Mouse (Mus musculus): Measurements from ENCODE around the gene Ina. TPM values are rescaled to one million over a fixed set of nuclear protein-coding genes. Genes with fewer than 3 reads are reported as not detected.
"Not testable (repeated sequence)": the region's sequence is repeated elsewhere in the genome, so short reads cannot be mapped to it uniquely, and the experiment has no call there.

The Ina gene
- polyA plus RNA-seq, 1 experiment from 2014 or later, result 0.43 TPM

DNA sequence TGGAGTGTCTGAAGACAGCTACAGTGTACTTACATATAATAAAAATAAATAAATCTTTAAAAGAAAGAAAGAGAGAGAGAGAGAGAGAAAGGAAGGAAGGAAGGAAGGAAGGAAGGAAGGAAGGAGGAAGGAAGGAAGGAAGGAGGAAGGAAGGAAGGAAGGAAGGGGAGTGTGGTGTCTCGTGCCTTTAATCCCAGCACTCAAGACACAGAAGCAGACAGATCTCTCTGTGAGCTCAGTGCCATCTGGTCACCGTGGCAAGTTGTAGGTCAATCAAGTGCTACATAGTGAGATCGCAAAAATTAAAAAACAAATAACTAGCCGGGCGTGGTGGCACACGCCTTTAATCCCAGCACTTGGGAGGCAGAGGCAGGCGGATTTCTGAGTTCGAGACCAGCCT, 23.9 kb upstream of the Ina start:
- ATAC-seq (replicated peaks; ENCODE audit: insufficient number of reproducible peaks, low FRiP score, low TSS enrichment); H3K9ac ChIP-seq (ENCODE audit: low read depth, low read length); H3K36me3 ChIP-seq (ENCODE audit: control insufficient read depth, insufficient read depth, low read length); H3K9me3 ChIP-seq (replicated peaks; ENCODE audit: control insufficient read depth, low read length); H3K4me2 ChIP-seq; H3K27ac ChIP-seq (ENCODE audit: low read depth, low read length); H3K4me1 ChIP-seq (ENCODE audit: control insufficient read depth, insufficient read depth, low read length); H3K27me3 ChIP-seq (ENCODE audit: control insufficient read depth, insufficient read depth, low read length); H3K4me3 ChIP-seq (ENCODE audit: low read depth, low read length): not testable (repeated sequence)
- WGBS (ENCODE audit: insufficient replicate concordance), result 81% methylated on average over 7 of the region's 8 CpGs

DNA sequence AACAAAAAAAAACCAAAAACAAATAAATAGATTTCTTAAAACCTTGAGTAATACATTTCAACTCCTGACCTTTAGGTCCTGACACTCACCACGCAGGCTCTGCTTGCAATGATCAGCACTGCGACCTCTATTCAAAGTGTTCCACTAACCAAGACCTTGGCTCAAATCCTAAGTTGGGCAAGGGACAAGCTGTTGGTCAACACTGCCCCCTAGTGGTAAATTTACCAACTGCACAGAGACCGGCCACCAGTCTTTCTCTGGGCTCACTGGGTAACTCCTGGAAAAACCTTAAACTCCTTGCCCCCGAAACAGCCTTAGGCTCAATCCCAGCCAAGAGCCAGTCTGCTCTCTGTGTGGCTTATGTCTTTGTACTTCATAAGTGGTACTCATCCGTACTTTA, 23.4 kb upstream of the Ina start:
- H3K36me3 ChIP-seq (ENCODE audit: control insufficient read depth, insufficient read depth, low read length), result no peaks in the 10 kb centered on the region
- no peak overlapping the region for H3K27ac ChIP-seq (ENCODE audit: low read depth, low read length)
- no peaks in the 10 kb centered on the region for H3K9me3 ChIP-seq (replicated peaks; ENCODE audit: control insufficient read depth, low read length)
- H3K9ac ChIP-seq (ENCODE audit: low read depth, low read length), result no peak overlapping the region
- H3K4me2 ChIP-seq, result no peak overlapping the region
- no peak overlapping the region for H3K4me3 ChIP-seq (ENCODE audit: low read depth, low read length)
- WGBS (ENCODE audit: insufficient replicate concordance), result 9% methylated on average over 5 of the region's 5 CpGs
- no peak for ATAC-seq (replicated peaks; ENCODE audit: insufficient number of reproducible peaks, low FRiP score, low TSS enrichment)
- peaks cover 9% of the 10 kb centered on the region for H3K4me1 ChIP-seq (ENCODE audit: control insufficient read depth, insufficient read depth, low read length)
- no peaks in the 10 kb centered on the region for H3K27me3 ChIP-seq (ENCODE audit: control insufficient read depth, insufficient read depth, low read length)

DNA sequence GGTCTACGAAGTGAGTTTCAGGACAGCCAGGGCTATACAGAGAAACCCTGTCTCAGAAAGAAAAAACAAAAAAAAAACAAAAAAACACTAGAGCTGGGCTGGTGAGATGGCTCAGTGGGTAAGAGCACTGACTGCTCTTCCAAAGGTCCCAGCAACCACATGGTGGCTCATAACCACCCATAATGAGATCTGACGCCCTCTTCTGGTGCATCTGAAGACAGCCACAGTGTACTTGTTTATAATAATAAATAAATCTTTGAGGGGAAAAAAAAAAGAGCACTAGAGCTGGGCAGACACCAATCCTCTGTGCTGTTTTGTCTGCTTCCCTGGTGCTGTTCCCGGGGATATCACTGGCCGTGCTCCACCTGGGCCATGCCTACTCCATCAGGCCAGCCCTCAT, 22.2 kb upstream of the Ina start:
- not testable (repeated sequence) for H3K4me1 ChIP-seq (ENCODE audit: control insufficient read depth, insufficient read depth, low read length); H3K27ac ChIP-seq (ENCODE audit: low read depth, low read length); H3K9ac ChIP-seq (ENCODE audit: low read depth, low read length); H3K9me3 ChIP-seq (replicated peaks; ENCODE audit: control insufficient read depth, low read length); H3K27me3 ChIP-seq (ENCODE audit: control insufficient read depth, insufficient read depth, low read length); H3K4me2 ChIP-seq; H3K4me3 ChIP-seq (ENCODE audit: low read depth, low read length); H3K36me3 ChIP-seq (ENCODE audit: control insufficient read depth, insufficient read depth, low read length); ATAC-seq (replicated peaks; ENCODE audit: insufficient number of reproducible peaks, low FRiP score, low TSS enrichment)
- WGBS (ENCODE audit: insufficient replicate concordance), result 68% methylated on average over 4 of the region's 4 CpGs

DNA sequence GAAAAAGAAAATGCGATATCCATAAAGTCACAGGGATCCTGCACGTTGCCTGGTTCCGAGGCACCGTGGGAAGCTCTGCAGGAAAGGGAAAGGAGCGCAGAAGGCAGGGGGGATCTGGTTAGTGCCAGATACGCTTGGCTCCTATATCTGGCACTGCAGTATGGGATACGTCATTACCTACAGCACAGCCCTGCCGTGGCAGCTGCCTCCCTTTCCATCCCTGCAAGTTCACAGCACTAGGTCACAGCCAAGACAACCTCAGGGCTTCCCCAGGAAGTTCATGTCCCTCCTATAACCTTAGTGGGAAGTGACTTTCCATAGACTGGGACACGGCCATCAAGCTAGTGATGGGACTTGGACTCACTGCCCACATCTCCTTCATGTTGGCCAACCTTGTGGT, 18.4 kb upstream of the Ina start:
- H3K4me3 ChIP-seq (ENCODE audit: low read depth, low read length), result no peak overlapping the region
- H3K27ac ChIP-seq (ENCODE audit: low read depth, low read length), result no peak overlapping the region
- no peak for ATAC-seq (replicated peaks; ENCODE audit: insufficient number of reproducible peaks, low FRiP score, low TSS enrichment)
- no peaks in the 10 kb centered on the region for H3K4me1 ChIP-seq (ENCODE audit: control insufficient read depth, insufficient read depth, low read length)
- no peaks in the 10 kb centered on the region for H3K9me3 ChIP-seq (replicated peaks; ENCODE audit: control insufficient read depth, low read length)
- no peak overlapping the region for H3K9ac ChIP-seq (ENCODE audit: low read depth, low read length)
- H3K4me2 ChIP-seq, result no peak overlapping the region
- 68% methylated on average over 9 of the region's 9 CpGs for WGBS (ENCODE audit: insufficient replicate concordance)
- no peaks in the 10 kb centered on the region for H3K36me3 ChIP-seq (ENCODE audit: control insufficient read depth, insufficient read depth, low read length)
- no peaks in the 10 kb centered on the region for H3K27me3 ChIP-seq (ENCODE audit: control insufficient read depth, insufficient read depth, low read length)

DNA sequence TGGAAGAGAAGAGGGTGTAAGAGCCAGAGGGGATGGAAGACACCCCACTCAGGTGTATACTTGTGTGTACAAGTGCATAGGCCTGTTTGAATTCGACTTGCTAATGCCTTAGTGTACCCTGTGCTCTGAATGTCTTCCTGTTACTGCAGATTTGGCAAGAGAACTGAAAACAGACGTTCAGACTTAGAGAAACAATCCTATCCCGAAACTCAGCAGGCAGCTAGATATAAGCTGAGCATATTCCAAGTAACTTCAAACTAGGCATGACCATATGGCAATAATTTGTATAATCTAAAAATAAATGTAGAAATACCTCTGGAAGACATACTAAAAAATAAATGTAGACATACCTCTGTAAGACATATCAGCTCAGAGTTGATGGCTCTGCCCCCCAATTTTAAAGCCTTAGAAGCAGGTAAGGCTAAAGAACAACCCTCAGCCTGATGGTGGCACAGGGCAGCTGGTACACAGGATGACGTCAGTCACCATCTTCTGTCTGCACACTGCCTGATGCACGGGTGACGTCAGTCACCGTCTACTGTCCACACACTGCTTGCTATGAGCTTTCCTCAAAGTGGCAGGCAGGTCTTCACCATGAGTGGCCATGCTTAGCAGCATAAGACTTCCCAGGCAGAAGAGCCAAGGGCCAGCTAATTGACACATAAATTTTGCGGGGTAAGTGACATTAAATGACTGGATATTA, 16.2 kb upstream of the Ina start:
- Histone ChIP-seq H3K4me3 (ENCODE audit: low read depth, low read length) (no peak overlapping the region), H3K27me3 (ENCODE audit: control insufficient read depth, insufficient read depth, low read length) (no peaks in the 10 kb centered on the region), H3K9me3 (replicated peaks; ENCODE audit: control insufficient read depth, low read length) (no peaks in the 10 kb centered on the region), H3K4me2 (no peak overlapping the region), H3K27ac (ENCODE audit: low read depth, low read length) (no peak overlapping the region), H3K4me1 (ENCODE audit: control insufficient read depth, insufficient read depth, low read length) (no peaks in the 10 kb centered on the region), H3K36me3 (ENCODE audit: control insufficient read depth, insufficient read depth, low read length) (no peaks in the 10 kb centered on the region), H3K9ac (ENCODE audit: low read depth, low read length) (no peak overlapping the region)
- WGBS (ENCODE audit: insufficient replicate concordance), result 76% methylated on average over 8 of the region's 8 CpGs
- no peak for ATAC-seq (replicated peaks; ENCODE audit: insufficient number of reproducible peaks, low FRiP score, low TSS enrichment)

DNA sequence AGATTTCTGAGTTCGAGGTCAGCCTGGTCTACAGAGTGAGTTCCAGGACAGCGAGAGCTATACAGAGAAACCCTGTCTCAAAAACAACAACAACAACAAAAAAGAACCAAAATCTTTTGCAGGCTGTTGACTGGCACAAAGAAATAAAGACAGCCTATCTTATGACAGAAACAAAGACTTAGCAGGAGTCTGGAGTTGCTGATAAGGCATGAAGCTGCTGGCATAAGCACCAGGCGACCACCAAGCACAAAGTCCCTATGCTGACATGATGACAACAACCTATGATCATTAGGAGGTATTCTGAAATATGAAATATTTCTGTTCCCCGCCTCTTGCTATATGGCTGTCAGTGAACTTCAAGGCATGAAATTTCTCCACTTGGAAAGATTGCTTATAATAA, 15.5 kb upstream of the Ina start:
- H3K27me3 ChIP-seq (ENCODE audit: control insufficient read depth, insufficient read depth, low read length), result no peaks in the 10 kb centered on the region
- H3K27ac ChIP-seq (ENCODE audit: low read depth, low read length), result no peak overlapping the region
- no peak overlapping the region for H3K4me2 ChIP-seq
- WGBS (ENCODE audit: insufficient replicate concordance), result 68% methylated on average over 4 of the region's 4 CpGs
- no peaks in the 10 kb centered on the region for H3K4me1 ChIP-seq (ENCODE audit: control insufficient read depth, insufficient read depth, low read length)
- H3K36me3 ChIP-seq (ENCODE audit: control insufficient read depth, insufficient read depth, low read length), result no peaks in the 10 kb centered on the region
- no peak for ATAC-seq (replicated peaks; ENCODE audit: insufficient number of reproducible peaks, low FRiP score, low TSS enrichment)
- H3K9me3 ChIP-seq (replicated peaks; ENCODE audit: control insufficient read depth, low read length), result no peaks in the 10 kb centered on the region
- H3K9ac ChIP-seq (ENCODE audit: low read depth, low read length), result no peak overlapping the region
- H3K4me3 ChIP-seq (ENCODE audit: low read depth, low read length), result no peak overlapping the region

DNA sequence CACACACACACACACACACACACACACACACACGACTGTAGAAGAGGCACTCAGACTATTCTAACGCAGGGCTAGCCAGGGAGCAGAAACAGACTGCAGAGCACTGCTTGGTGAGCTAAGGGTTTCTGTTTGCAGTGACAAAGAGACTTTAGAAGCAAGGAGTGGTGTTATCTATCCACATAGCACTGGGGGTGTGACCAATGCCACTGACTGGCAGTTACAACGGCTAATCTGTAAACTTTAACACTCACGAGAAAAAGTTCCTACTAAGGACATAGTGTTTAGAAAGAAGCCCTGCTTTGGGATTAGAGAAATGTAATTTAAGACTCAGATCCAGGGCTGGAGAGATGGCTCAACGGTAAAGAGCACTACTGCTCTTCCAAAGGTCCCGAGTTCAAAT, 14.7 kb upstream of the Ina start:
- H3K4me3 ChIP-seq (ENCODE audit: low read depth, low read length), result no peak overlapping the region
- H3K4me2 ChIP-seq, result no peak overlapping the region
- H3K9me3 ChIP-seq (replicated peaks; ENCODE audit: control insufficient read depth, low read length), result no peaks in the 10 kb centered on the region
- no peaks in the 10 kb centered on the region for H3K27me3 ChIP-seq (ENCODE audit: control insufficient read depth, insufficient read depth, low read length)
- H3K9ac ChIP-seq (ENCODE audit: low read depth, low read length), result no peak overlapping the region
- ATAC-seq (replicated peaks; ENCODE audit: insufficient number of reproducible peaks, low FRiP score, low TSS enrichment), result no peak
- no peaks in the 10 kb centered on the region for H3K36me3 ChIP-seq (ENCODE audit: control insufficient read depth, insufficient read depth, low read length)
- H3K4me1 ChIP-seq (ENCODE audit: control insufficient read depth, insufficient read depth, low read length), result no peaks in the 10 kb centered on the region
- no peak overlapping the region for H3K27ac ChIP-seq (ENCODE audit: low read depth, low read length)
- 55% methylated on average over 6 of the region's 6 CpGs for WGBS (ENCODE audit: insufficient replicate concordance)

DNA sequence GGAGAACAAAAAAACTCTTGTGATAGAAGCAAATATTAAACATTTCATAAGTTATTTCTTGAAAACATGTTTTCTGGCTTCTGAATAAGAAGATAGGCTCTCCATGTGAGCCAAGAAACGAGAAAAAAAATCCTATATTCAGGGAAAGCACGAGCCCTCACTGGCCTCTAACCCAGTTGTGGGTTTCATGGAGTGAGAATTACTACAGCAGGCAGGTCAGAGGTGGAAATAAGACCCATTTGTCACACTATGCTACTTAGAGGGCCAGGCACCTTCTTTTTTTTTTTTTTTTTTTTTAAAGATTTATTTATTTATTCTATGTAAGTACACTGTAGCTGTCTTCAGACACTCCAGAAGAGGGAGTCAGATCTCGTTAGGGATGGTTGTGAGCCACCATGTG, 14.1 kb upstream of the Ina start:
- not testable (repeated sequence) for ATAC-seq (replicated peaks; ENCODE audit: insufficient number of reproducible peaks, low FRiP score, low TSS enrichment); H3K27ac ChIP-seq (ENCODE audit: low read depth, low read length); H3K36me3 ChIP-seq (ENCODE audit: control insufficient read depth, insufficient read depth, low read length); H3K27me3 ChIP-seq (ENCODE audit: control insufficient read depth, insufficient read depth, low read length); H3K9ac ChIP-seq (ENCODE audit: low read depth, low read length); H3K4me3 ChIP-seq (ENCODE audit: low read depth, low read length); H3K4me1 ChIP-seq (ENCODE audit: control insufficient read depth, insufficient read depth, low read length); H3K9me3 ChIP-seq (replicated peaks; ENCODE audit: control insufficient read depth, low read length); H3K4me2 ChIP-seq
- 73% methylated on average over 2 of the region's 3 CpGs for WGBS (ENCODE audit: insufficient replicate concordance)

DNA sequence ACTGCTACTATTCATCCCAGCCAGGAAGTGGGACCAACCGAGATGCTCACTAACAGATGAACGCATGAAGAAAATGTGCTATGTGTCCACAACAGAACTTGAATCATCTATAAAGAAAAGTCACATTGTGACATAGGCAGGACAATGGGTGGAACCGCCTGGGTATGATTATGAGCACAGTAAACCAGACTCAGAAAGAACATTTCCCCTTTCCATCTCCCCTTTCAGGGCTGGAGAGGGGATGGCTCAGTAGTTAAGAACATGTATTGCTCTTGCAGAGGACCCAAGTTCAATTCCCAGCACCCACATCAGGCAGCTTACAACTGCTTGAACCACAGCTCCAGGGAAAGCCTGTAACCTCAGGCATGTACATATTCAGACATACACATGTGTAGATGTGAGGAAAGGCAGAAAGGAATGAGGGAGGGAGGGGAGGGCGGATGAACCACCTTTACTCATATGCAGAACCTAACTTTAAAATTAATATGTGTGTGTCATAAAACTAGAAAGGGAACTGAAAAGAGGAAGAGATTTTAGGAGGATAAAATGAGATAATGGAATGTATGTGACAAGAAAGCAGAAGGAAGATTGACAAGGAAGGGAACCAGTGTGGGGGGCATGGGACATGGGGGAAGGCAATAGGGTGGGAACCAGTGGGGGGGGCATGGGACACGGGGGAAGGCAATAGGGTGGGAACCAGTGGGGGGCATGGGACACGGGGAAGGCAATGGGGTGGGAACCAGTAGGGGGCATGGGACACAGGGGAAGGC, 10.6 kb upstream of the Ina start:
- WGBS (ENCODE audit: insufficient replicate concordance), result 74% methylated on average over 6 of the region's 6 CpGs
- Histone ChIP-seq H3K27me3 (ENCODE audit: control insufficient read depth, insufficient read depth, low read length) (no peaks in the 10 kb centered on the region), H3K27ac (ENCODE audit: low read depth, low read length) (no peak overlapping the region), H3K36me3 (ENCODE audit: control insufficient read depth, insufficient read depth, low read length) (no peaks in the 10 kb centered on the region), H3K4me2 (no peak overlapping the region), H3K4me1 (ENCODE audit: control insufficient read depth, insufficient read depth, low read length) (no peaks in the 10 kb centered on the region), H3K9ac (ENCODE audit: low read depth, low read length) (no peak overlapping the region), H3K4me3 (ENCODE audit: low read depth, low read length) (no peak overlapping the region), H3K9me3 (replicated peaks; ENCODE audit: control insufficient read depth, low read length) (no peaks in the 10 kb centered on the region)
- no peak for ATAC-seq (replicated peaks; ENCODE audit: insufficient number of reproducible peaks, low FRiP score, low TSS enrichment)

Measured in heart, embryonic 11.5 days (tissue).